Mouse (Mus musculus) C2C12 (cell line): ENCODE results near the gene Keg1. TPM values are rescaled to one million over a fixed set of nuclear protein-coding genes. Genes with fewer than 3 reads are reported as not detected.
"Not testable (repeated sequence)": the region's sequence is repeated elsewhere in the genome, so short reads cannot be mapped to it uniquely, and the experiment has no call there.

Source experiments
- H3K27me3 ChIP-seq: one replicate; pipeline ENCODE4 v1.6.1; 2011; ENCODE audit not compliant: control insufficient read depth, insufficient read depth, insufficient read length
- H3K36me3 ChIP-seq: one replicate; pipeline ENCODE4 v1.6.1; 2011; ENCODE audit not compliant: control insufficient read depth, insufficient read depth
- H3K4me3 ChIP-seq: one replicate; pipeline ENCODE4 v1.5.1; 2011; ENCODE audit warnings: mild to moderate bottlenecking, control low read depth; ENCODE audit not compliant: poor library complexity, insufficient read depth, severe bottlenecking
- H3K79me2 ChIP-seq: one replicate; pipeline ENCODE4 v1.6.1; 2011; ENCODE audit not compliant: control insufficient read depth, insufficient read depth
- H3K79me3 ChIP-seq: one replicate; pipeline ENCODE4 v1.6.1; 2011; ENCODE audit warnings: low read depth, control low read depth
- H3ac ChIP-seq: one replicate; pipeline ENCODE3; 2011; ENCODE audit warnings: low read depth; ENCODE audit not compliant: control insufficient read depth, insufficient read length
- CEBPB ChIP-seq: IDR thresholded peaks from one replicate; pipeline ENCODE4 v1.6.1; 2011; ENCODE audit warnings: low read depth, mild to moderate bottlenecking, control low read depth, moderate library complexity
- CTCF ChIP-seq: IDR thresholded peaks from one replicate; pipeline ENCODE4 v1.5.1; 2011; ENCODE audit not compliant: control insufficient read depth, insufficient read depth, insufficient read length
- FOSL1 ChIP-seq: IDR thresholded peaks from one replicate; pipeline ENCODE4 v1.8.0; 2011; ENCODE audit warnings: mild to moderate bottlenecking, low read length; ENCODE audit not compliant: poor library complexity, insufficient read depth, severe bottlenecking
- MAX ChIP-seq: IDR thresholded peaks from one replicate; pipeline ENCODE4 v1.6.1; 2011; ENCODE audit warnings: mild to moderate bottlenecking, control low read depth
- MYOD1 ChIP-seq: IDR thresholded peaks from one replicate; pipeline ENCODE4 v1.6.1; 2011; ENCODE audit warnings: low read depth; ENCODE audit not compliant: control insufficient read depth, insufficient read length
- MYOG ChIP-seq: IDR thresholded peaks from one replicate; pipeline ENCODE4 v1.6.1; 2011; ENCODE audit not compliant: control insufficient read depth, insufficient read length; ENCODE audit errors: extremely low read depth
- USF1 ChIP-seq: IDR thresholded peaks from one replicate; pipeline ENCODE4 v1.6.1; 2011; ENCODE audit warnings: low read depth, mild to moderate bottlenecking, control low read depth, moderate library complexity
- long read RNA-seq, 2 experiments: library from polyadenylated mRNA; unstranded; transcript quantifications; one replicate each; pipeline ENCODE4 v2.0.0; 2019 to 2020
- polyA plus RNA-seq: library from polyadenylated mRNA; unstranded; fragments of >200 nt; fragmentation: generic; extraction: Trizol; gene quantifications from one replicate; pipeline ENCODE4 v1.2.1, GENCODE M21; 2012; ENCODE audit warnings: missing spikeins

Keg1 gene
- polyA plus RNA-seq, result not detected
- long read RNA-seq, experiment 1, result 0 reads
- long read RNA-seq, experiment 2, result 0 reads

DNA sequence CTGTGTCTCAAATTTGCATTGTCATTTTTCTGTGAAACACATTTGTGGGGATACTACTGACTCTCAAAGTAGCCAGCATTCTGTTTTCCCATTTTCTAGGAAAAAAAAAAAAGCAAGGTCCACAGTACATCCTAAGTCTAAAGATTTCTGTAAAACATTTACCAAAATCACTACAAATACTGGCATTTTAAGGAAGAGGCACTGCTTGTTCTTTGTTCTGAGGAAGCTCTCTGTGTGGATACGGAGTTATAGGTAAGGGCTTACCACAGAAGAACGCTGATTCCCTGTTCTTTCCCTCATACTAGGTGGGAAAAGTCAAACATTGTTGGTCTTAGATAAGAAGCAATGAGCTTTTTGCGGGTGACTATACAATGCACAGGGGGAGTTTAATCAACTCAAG, at the start of gene Keg1:
TSS of gene Keg1 (plus strand) at position 197 of the 400 bp plus-strand sequence.
- no peaks in the 10 kb centered on the region for H3K36me3 ChIP-seq
- no peaks in the 10 kb centered on the region for H3K27me3 ChIP-seq
- no peaks in the 10 kb centered on the region for H3K79me3 ChIP-seq
- TF ChIP-seq USF1, result no peak
- TF ChIP-seq MYOG, result no peak
- no peak for TF ChIP-seq MYOD1
- TF ChIP-seq FOSL1, result no peak
- no peak for TF ChIP-seq CEBPB
- TF ChIP-seq MAX, result no peak
- TF ChIP-seq CTCF, result no peak
- no peak within 1 kb of the TSS for H3ac ChIP-seq
- no peaks in the 10 kb centered on the region for H3K79me2 ChIP-seq
- H3K4me3 ChIP-seq, result no peak within 1 kb of the TSS

DNA sequence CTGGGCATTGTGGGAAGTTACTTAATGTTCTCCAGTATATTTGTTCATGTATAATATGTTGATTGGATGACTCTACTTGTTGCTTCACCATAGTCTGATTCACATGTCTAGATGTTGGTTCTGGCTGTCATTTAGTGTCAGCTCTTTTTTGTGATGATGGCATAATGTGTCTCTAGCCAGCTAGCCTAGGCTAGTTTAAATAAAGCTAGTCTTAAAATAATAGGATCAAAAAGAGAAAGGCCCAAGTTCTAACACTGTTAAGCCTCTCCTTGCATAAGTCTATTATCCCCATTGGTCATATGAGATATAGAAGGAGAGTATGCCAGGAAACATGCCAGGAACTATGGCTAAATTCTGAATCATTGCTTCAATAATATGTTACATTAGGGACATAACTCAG, 46.1 kb upstream of the Keg1 start:
- TF ChIP-seq FOSL1 (no peak), MYOG (no peak), USF1 (no peak), MYOD1 (no peak), CEBPB (no peak), CTCF (no peak), MAX (no peak)
- H3K79me2 ChIP-seq, result no peaks in the 10 kb centered on the region

DNA sequence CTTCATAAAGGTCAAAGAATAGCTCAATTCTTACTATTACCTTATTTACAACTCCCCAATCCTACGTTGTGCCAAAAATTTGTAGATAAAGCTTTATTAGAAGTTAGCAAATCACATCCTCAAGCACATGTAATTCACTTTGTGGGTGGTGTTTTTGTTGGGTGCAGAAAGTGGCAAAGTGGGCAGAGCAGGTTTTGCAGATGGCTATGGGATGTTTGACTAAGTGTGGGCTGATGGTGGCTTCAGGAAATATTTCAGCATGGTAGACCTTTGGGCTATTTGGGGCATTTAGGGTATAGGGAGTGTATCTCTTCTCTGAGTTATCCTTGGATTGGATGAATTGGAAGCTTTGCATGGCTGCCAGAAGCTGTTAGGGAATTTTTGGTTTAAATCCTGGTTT, 29.4 kb upstream of the Keg1 start:
- TF ChIP-seq CEBPB (no peak), USF1 (no peak), CTCF (no peak), FOSL1 (no peak), MAX (no peak), MYOD1 (no peak), MYOG (no peak)
- Histone ChIP-seq H3K36me3 (no peaks in the 10 kb centered on the region), H3K79me2 (no peaks in the 10 kb centered on the region)

More for the DNA sequence above, 46.1 kb upstream of the Keg1 start:
- no peak overlapping the region for H3K4me3 ChIP-seq
- no peaks in the 10 kb centered on the region for H3K36me3 ChIP-seq
- H3K27me3 ChIP-seq, result no peaks in the 10 kb centered on the region
- no peak overlapping the region for H3ac ChIP-seq
- H3K79me3 ChIP-seq, result no peaks in the 10 kb centered on the region

DNA sequence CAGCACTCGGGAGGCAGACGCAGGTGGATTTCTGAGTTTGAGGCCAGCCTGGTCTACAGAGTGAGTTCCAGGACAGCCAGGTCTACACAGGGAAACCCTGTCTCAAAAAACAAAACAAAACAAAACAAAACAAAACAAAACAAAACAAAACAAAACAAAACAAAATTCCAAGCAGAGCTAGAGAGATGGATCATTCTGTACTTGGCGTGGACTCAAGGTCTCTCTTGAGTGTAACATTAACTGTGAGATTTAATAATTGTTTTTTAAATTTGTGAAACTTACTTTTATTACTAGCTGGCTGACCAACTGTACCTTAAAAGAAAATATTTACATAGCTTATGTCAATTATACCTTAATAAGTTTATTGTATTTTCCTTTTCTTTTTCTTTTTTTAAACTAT, 27.0 kb upstream of the Keg1 start:
- not testable (repeated sequence) for H3K79me3 ChIP-seq, H3K27me3 ChIP-seq, H3K36me3 ChIP-seq, H3ac ChIP-seq, H3K4me3 ChIP-seq, H3K79me2 ChIP-seq

More for the DNA sequence above, 29.4 kb upstream of the Keg1 start:
- H3K79me3 ChIP-seq, result no peaks in the 10 kb centered on the region
- H3K4me3 ChIP-seq, result no peak overlapping the region
- no peak overlapping the region for H3ac ChIP-seq
- no peaks in the 10 kb centered on the region for H3K27me3 ChIP-seq

DNA sequence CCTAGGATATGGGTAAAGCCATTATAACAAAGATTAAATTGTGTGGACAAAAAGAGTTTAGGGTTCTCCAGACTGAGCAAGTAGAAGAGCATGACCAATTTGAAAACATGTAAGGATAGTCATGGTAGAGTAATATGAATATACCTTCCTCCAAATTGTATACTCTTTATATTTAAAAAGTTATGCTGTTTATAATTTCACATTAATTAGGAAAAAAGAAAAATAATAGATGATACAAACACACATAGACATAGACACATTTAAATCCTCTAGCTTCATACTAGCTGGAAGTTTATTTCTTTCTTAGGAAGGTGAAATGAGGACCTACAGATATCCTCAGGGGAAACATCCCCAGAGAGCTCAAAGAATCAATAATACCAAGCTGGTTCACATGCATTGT, 25.4 kb upstream of the Keg1 start, which contains the start of gene Olfr1442:
TSS of gene Olfr1442 (plus strand) at position 301 of the 400 bp plus-strand sequence.
- H3K79me2 ChIP-seq, result no peaks in the 10 kb centered on the region

DNA sequence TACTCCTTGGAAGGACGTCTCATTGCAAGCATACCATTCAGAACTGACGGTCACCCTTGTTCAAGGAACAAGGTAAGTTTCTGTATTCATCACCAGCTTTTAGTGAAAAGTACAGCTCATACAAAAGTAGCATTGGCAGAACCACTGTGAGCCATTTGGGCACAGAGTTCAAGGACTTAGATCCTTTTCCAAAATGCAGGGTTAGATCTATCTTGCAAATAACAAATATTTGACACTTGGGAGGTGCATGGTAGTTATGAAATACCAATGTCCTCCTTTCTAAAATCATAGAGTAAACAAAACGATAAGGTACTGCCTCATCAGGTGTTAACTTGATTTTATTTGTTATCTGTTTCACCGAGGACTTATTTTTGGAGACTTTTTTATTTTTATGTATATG, 24.5 kb upstream of the Keg1 start:
- TF ChIP-seq CTCF (no peak), FOSL1 (no peak), MYOG (no peak), USF1 (no peak), CEBPB (no peak), MYOD1 (no peak), MAX (no peak)
- no peak overlapping the region for H3ac ChIP-seq
- H3K79me2 ChIP-seq, result no peaks in the 10 kb centered on the region
- H3K36me3 ChIP-seq, result no peaks in the 10 kb centered on the region
- H3K79me3 ChIP-seq, result no peaks in the 10 kb centered on the region
- no peak overlapping the region for H3K4me3 ChIP-seq
- H3K27me3 ChIP-seq, result no peaks in the 10 kb centered on the region

More for the DNA sequence above, 25.4 kb upstream of the Keg1 start, which contains the start of gene Olfr1442:
- H3K79me3 ChIP-seq, result no peaks in the 10 kb centered on the region
- H3K27me3 ChIP-seq, result no peaks in the 10 kb centered on the region
- no peak within 1 kb of the TSS for H3ac ChIP-seq
- H3K36me3 ChIP-seq, result no peaks in the 10 kb centered on the region
- no peak for TF ChIP-seq CTCF
- no peak for TF ChIP-seq FOSL1
- TF ChIP-seq MYOD1, result no peak
- no peak for TF ChIP-seq CEBPB
- no peak for TF ChIP-seq MYOG
- TF ChIP-seq MAX, result no peak
- TF ChIP-seq USF1, result no peak
- no peak within 1 kb of the TSS for H3K4me3 ChIP-seq
